Mouse (Mus musculus): Measurements from ENCODE around the gene Srsf7. TPM values are rescaled to one million over a fixed set of nuclear protein-coding genes. Genes with fewer than 3 reads are reported as not detected.

Gene Srsf7
- total RNA-seq (2023) = 100 to 1,000 TPM; 369 to 410 TPM

DNA sequence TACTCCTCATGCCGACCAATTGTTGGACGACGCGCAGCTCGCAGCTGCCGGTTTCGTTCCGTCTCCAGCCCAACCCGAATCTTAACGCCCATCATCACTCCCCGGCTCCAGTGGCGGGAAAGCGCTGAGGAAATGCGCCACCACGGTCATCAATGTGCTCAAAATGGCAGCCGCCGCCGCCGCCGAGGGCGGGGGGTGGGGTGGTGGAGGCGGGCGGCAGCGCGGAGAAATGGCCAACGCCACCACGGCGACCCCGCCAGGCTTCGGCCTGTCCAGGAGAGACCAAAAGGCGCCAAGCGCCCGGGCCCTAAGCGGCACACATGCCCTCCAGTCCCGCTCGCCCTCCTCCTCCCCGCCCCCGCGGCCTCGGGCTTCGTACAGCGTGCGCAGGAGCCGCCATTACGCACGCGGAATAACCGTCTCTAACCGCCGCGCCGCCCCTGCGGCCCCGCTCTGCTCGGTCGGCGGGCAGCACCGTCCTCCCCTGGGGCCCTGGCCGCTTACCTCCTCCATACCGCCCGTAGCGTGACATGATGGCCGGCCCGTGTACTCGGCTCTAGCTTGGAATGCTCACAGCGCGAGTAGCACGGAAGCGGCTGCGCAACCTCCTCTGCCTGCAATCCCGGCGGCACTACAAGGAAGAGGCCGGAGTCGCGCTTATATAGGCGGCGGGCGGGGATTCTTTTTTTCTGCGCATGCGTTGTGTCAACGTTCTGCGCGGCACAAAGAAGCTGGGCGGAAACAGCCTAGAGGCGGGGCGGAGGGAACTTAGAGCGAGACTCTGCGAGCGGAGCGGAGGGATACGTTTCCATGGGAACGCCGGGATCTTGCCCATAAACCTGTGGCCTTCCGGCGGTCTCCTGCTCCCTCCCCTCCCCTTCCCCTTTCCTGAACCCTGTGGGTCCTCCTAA, at the start of gene Srsf7, which contains the start of gene Ttc39d:
Srsf7 (minus strand) TSS at position 637 of the 911 bp plus-strand sequence.
Ttc39d (plus strand) TSS at position 790 of the 911 bp plus-strand sequence.

DNA sequence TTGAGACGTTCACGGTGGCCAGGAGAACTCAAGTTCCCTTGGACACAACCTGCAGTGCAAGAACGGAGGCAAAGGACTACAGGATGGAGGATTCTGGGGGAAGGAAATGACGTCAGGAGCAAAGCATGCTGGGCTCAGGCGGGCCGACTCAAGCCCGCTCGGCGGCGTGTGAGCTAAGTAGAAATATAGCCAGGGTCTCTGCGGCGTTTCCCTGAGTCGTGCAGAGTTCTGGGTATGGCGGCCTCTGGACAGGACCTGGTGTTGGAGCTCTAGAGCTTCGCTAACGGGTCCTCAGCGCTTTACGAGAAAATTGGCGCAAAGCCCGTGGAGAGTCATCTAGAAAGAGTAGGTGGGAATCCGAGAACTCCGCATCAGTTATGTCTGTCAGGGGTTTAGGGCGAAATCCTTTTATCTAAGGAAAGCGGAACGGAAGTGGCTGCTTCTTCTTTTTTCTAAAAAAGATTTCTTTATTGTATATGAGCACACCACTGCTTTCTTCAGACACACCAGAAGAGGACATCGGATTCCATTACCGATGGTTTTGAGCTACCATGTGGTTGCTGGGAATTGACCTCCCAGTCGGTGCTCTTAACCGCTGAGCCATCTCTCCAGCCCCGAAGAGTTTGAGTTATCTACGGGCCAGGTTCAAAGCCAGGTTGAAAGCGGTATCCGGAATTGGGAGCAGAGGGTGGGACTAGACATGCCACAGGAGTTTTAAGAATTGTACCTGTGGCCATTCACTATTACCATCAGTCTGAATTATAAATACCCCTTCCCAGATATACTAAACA, 17.4 kb upstream of the Srsf7 start, which contains the start of gene Gemin6:
Gemin6 (plus strand) TSS at position 116 of the 791 bp plus-strand sequence.

Other genes with a start within 250 kb of the Srsf7 start
- gene Hnrnpll, start 145.0 kb downstream of the Srsf7 start, total RNA-seq (2023) = 10 to 100 TPM; 32.9 to 33.9 TPM
- 1 to 10 TPM; 8.3 to 8.4 TPM for gene Galm, start 79.8 kb downstream of the Srsf7 start, total RNA-seq (2023)
- gene Ttc39d, start 153 bp upstream of the Srsf7 start, total RNA-seq (2023) = not detected
- 1 to 10 TPM; 3.6 to 6.1 TPM for gene Gemin6, start 17.1 kb upstream of the Srsf7 start, total RNA-seq (2023)
- 1 to 10 TPM in 1 of 2 experiments, not detected in 1; 1.3 TPM for gene Morn2, start 82.9 kb upstream of the Srsf7 start, total RNA-seq (2023)
- 10 to 100 TPM; 28.7 to 36.9 TPM for gene Dhx57, start 83.2 kb upstream of the Srsf7 start, total RNA-seq (2023)
- gene Arhgef33, start 100.1 kb upstream of the Srsf7 start, total RNA-seq (2023) = not detected
- not detected for gene Gm10190, start 166.2 kb upstream of the Srsf7 start, total RNA-seq (2023)

Data from T-cell, adult 66 days (primary cell).